Mouse (Mus musculus): ENCODE results near the gene Gm3604. TPM values are rescaled to one million over a fixed set of nuclear protein-coding genes. Genes with fewer than 3 reads are reported as not detected.

The Gm3604 gene
- polyA plus RNA-seq (2012; fragmentation: generic; extraction: Trizol) = under 1 TPM; 0.01 to 0.21 TPM

DNA sequence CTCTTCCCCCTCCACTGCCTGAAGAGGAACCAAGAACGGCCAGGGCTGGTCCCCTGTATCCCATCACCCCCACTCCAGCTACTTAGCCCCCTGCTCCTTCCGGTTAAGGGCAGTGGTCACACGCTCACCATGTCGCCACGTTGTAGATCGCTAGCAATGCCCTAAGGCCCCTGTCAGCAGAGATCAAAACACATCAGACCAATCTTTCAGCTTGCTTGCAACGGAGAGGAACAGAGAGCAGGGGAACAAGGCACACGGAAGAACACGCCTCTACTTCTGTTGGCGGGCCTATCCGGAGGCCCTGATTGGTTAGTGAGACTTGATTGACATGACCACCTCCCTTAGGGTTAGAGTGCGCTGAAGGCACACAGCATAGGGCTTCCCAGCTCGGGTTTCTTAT, at the start of gene Gm3604:
TSS of gene Gm3604 (minus strand) at position 226 of the 400 bp plus-strand sequence.

Other genes with a start within 250 kb of the Gm3604 start
- gene Gm49359, start 83.7 kb upstream of the Gm3604 start, polyA plus RNA-seq (2012; fragmentation: generic; extraction: Trizol) = 1 to 10 TPM in 1 of 2 experiments, under 1 TPM in 1; 0.07 to 1.6 TPM
- not detected for gene Zfp935, start 175.3 kb upstream of the Gm3604 start, polyA plus RNA-seq (2012; fragmentation: generic; extraction: Trizol)
- 1 to 10 TPM in 1 of 2 experiments, under 1 TPM in 1; 0.50 to 3.1 TPM for gene Zfp934, start 188.0 kb upstream of the Gm3604 start, polyA plus RNA-seq (2012; fragmentation: generic; extraction: Trizol)
- under 1 TPM; 0.05 to 0.54 TPM for gene 6720489N17Rik, start 241.0 kb upstream of the Gm3604 start, polyA plus RNA-seq (2012; fragmentation: generic; extraction: Trizol)

Data from C3H10T1/2 (cell line).